Mouse (Mus musculus) embryonic fibroblast, embryonic 13.5 days (primary cell): ENCODE measurements around the gene Purb. TPM values are rescaled to one million over a fixed set of nuclear protein-coding genes. Genes with fewer than 3 reads are reported as not detected.

Experiments
- H3K27ac ChIP-seq: 2 replicates; pipeline ENCODE4 v1.5.1; 2012; ENCODE audit warnings: low read length, control low read depth, inconsistent platforms; ENCODE audit not compliant: insufficient read depth
- H3K4me1 ChIP-seq: 2 replicates; pipeline ENCODE4 v1.6.1; 2011; ENCODE audit warnings: low read length; ENCODE audit not compliant: control insufficient read depth, insufficient read depth
- H3K4me3 ChIP-seq: 2 replicates; pipeline ENCODE4 v1.5.1; 2011; ENCODE audit warnings: mild to moderate bottlenecking, control low read depth, low read length; ENCODE audit not compliant: insufficient read depth
- CTCF ChIP-seq: IDR thresholded peaks from 2 replicates; pipeline ENCODE4 v1.5.1; 2011; ENCODE audit warnings: mild to moderate bottlenecking, control low read depth, low read length, moderate library complexity, borderline replicate concordance; ENCODE audit not compliant: insufficient read depth
- POLR2A ChIP-seq: IDR thresholded peaks from 2 replicates; pipeline ENCODE4 v1.6.1; 2011; ENCODE audit warnings: low read depth, mild to moderate bottlenecking, control low read depth, low read length, moderate library complexity
- polyA plus RNA-seq: library from polyadenylated mRNA; stranded (reverse); fragments of >200 nt; gene quantifications from 2 replicates; pipeline ENCODE4 v1.2.4, GENCODE M21; 2011; ENCODE audit warnings: low read depth; ENCODE audit not compliant: missing spikeins, insufficient read length

Purb gene
- polyA plus RNA-seq, 1 experiment, result 43.2 TPM

DNA sequence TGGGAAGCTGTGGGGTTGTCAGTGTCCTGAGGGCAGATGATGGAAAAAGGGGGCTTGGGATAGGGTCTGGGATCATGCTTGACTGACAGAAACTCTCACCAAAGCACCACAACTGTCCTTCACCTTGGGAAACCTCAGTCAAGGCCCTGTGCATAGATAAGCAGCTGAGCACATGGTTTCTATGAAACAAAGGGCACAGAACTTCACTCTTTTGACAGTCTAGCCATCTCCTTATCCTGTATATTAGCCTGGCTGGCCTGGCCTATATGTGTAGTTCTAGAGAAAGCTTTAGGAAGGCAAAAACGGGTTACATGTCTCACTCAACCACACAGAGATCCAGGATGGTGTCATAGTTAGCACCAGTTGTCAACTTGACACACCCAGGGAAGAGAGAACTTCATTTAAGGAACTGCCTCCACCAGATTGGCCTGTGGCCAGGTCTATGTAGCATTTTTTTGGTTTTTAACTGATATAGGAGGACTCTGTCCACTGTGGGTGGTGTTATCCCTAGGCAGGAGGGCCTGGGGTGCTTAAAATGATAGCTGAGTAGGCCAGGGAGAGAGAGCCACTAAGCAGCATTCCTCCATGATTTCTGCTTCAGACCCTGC is 32.7 kb upstream of the Purb start:
- H3K27ac ChIP-seq, result no peak overlapping the region
- H3K4me1 ChIP-seq, result no peaks in the 10 kb centered on the region
- no peak overlapping the region for H3K4me3 ChIP-seq
- TF ChIP-seq POLR2A, result no peak
- no peak for TF ChIP-seq CTCF

DNA sequence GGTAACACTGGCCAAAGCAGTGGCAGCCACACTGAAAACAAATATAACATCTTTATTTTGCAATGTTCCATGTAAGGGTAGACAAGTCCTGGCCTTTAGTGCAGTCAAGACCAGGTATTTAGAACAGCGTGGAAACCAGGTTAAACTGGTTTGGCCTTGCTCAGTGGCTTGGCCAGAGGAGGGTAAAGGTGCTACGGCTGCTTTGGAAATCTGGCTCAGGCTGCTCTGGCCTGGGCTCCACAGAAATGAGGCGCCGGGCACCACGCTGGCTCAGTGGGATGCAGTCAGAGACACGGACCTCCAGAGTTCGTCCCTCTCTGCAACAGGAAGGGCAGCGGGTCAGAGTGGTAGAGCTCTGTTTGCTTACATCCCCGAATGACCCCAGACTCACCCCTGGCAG is 30.8 kb upstream of the Purb start:
- TF ChIP-seq CTCF (no peak), POLR2A (no peak)
- Histone ChIP-seq H3K4me3 (no peak overlapping the region), H3K4me1 (no peaks in the 10 kb centered on the region), H3K27ac (no peak overlapping the region)

GRCm38 (mm10) chr11:6504689-6505088 is 29.0 kb upstream of the Purb start:
- H3K4me1 ChIP-seq, result no peaks in the 10 kb centered on the region
- H3K4me3 ChIP-seq, result no peak overlapping the region
- TF ChIP-seq CTCF, result no peak
- TF ChIP-seq POLR2A, result no peak
- no peak overlapping the region for H3K27ac ChIP-seq

DNA sequence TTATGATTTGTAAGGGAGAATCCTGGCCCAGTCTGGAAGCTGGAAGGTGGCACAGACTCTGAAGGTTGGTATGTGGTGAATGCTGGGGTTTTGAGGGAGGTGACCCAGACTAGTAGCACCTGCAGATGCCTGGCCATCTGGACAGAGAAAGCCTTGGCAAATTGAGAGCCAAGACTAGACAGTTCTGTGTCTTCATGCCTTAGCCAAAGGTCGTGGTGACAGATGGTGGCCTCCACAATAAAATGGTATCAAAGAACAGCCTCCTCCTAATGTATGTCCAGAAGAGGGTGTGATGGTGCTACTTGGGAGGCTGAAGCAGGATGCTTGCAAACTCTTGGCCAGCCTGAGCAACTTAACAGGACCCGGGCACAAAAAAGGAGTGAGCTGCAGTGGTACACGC is 28.5 kb upstream of the Purb start:
- Histone ChIP-seq H3K4me1 (no peaks in the 10 kb centered on the region), H3K4me3 (no peak overlapping the region), H3K27ac (no peak overlapping the region)
- TF ChIP-seq CTCF, result no peak
- no peak for TF ChIP-seq POLR2A

DNA sequence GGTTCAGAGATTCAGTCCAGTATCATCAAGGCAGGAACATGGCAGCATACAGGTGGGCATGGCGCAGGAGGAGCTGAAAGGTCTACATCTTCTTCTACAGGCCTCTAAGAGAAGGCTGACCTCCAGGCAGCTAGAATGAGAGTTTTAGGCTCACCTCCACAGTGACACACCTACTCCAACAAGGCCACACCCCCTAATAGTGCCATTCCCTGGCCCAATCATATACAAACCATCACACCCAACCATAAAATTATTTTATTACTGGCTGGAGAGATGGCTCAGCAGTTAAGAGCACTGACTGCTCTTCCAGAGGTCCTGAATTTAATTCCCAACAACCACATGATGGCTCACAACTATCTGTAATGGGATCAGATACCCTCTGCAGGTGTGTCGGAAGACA is 26.8 kb upstream of the Purb start:
- H3K27ac ChIP-seq, result no peak overlapping the region
- TF ChIP-seq CTCF (no peak), POLR2A (no peak)
- no peaks in the 10 kb centered on the region for H3K4me1 ChIP-seq
- no peak overlapping the region for H3K4me3 ChIP-seq

- H3K4me3 ChIP-seq, result no peak overlapping the region
- TF ChIP-seq POLR2A (no peak), CTCF (no peak)
- H3K27ac ChIP-seq, result no peak overlapping the region
- H3K4me1 ChIP-seq, result no peaks in the 10 kb centered on the region
These were observed 21.7 kb upstream of the Purb start for GRCm38 (mm10) chr11:6497311-6497948.

DNA sequence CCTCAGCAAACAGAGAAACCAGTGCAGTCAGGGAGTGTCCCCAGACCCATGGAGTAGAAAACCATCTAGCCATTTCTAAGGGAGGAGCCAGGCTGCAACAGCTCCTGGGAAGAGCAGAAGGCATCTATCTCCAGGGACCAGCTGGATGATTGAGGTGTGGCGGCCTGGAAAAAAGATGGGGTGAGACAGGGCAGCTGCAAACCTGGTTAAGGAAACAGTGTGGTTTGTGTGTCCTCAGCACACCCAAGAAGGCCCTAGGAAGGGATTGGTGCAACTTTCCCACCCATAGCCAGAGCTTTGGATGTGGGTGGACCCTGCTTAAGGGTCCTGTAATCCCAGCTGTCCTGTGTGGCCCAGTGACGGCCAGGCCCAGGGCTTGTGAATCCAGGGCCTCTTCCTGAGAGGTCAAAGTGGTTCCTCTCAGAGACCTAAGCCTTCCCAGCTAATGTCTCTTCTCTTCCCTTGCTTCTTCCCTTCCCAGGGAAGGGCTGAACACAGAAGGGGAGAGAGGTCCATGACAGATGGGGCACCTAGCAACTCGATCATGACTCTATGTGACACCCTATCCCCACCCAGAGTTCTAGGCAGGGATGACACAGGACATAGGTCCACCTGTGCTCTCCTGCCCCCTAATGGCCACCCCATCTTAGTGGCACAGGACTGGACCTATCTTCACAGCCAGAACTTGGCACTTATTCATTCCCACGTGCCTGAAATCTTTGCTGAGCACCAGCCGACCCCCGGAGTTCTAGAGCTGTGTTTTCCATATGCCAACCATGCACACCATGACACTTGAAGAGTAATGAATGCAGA is 14.2 kb upstream of the Purb start:
- H3K4me1 ChIP-seq, result no peaks in the 10 kb centered on the region
- no peak overlapping the region for H3K4me3 ChIP-seq
- no peak for TF ChIP-seq POLR2A
- 0 out of 2 replicates have a peak, but pooled peaks have one; percentile 20 for TF ChIP-seq CTCF
- no peak overlapping the region for H3K27ac ChIP-seq

DNA sequence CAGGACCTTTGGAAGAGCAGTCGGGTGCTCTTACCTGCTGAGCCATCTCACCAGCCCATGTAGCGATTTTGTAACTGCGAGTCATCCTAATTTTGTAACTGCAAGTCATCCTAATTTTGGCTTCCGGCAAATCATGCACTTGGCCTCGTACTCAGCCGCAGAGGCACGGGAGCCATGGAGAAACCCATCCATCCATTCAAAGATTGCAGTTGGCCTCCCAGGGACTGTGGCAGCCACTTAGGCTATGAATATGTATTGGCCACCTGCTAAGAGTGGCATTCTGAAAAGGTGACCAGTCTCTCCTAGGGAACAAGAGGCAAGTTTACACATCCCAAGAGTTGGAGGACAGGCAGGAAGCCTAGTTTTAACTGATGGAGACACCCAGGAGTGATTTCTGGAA is 13.5 kb upstream of the Purb start:
- Histone ChIP-seq H3K4me3 (no peak overlapping the region), H3K4me1 (no peaks in the 10 kb centered on the region), H3K27ac (no peak overlapping the region)
- TF ChIP-seq POLR2A (no peak), CTCF (no peak)

DNA sequence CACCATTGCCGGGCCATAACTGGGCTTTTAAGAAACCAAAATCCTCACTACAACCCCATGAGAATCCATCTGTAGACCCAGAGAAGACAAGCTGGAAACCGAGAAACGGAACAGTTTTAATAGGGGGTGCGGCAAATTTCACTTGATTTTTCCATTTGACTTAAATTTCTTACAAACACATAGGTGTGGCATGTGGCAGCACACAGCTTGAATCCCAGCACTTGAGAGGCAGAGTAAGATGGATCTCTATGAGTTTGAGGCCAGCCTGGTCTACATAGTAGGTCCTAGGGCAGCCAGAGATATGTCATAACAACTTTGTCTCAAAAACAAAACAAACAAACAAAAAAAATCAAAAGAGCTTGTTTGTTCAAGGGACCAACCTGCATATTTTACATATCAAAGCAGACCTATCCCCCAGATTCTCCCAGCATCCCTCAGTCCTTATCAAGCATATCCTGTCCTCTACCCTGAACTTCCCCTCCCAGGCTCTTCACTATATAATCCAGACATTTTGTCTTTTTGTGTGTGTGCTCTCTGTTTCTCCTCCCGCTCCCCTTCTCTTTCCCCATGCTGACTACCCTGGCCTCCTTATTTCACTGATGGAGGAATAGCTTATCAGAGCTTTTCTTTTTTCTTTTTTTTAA is 12.4 kb upstream of the Purb start:
- Histone ChIP-seq H3K27ac (no peak overlapping the region), H3K4me1 (no peaks in the 10 kb centered on the region), H3K4me3 (no peak overlapping the region)
- TF ChIP-seq POLR2A (no peak), CTCF (no peak)
